Mouse (Mus musculus) forebrain, embryonic 12.5 days (tissue): ENCODE measurements around the gene Fbxl16. TPM values are rescaled to one million over a fixed set of nuclear protein-coding genes. Genes with fewer than 3 reads are reported as not detected.

Experiments used
- ATAC-seq: fragments of 200-750 bp; cut with Nextera tagmentation; 2 replicates; pipeline ENCODE4 v1.8.0; 2017; ENCODE audit warnings: moderate TSS enrichment; ENCODE audit not compliant: low FRiP score
- H3K27ac ChIP-seq: fragments of 300-500 bp; sonication (generic); 2 replicates; pipeline ENCODE4 v1.5.1; 2016; ENCODE audit warnings: mild to moderate bottlenecking
- H3K27me3 ChIP-seq: fragments of 300-500 bp; sonication (generic); 2 replicates; pipeline ENCODE4 v1.6.1; 2016; ENCODE audit warnings: mild to moderate bottlenecking
- H3K36me3 ChIP-seq: fragments of 300-500 bp; sonication (generic); replicated peaks from 2 replicates; pipeline ENCODE4 v1.6.1; 2016; ENCODE audit warnings: mild to moderate bottlenecking
- H3K4me1 ChIP-seq: fragments of 300-500 bp; sonication (generic); 2 replicates; pipeline ENCODE4 v1.6.1; 2016
- H3K4me2 ChIP-seq: fragments of 300-500 bp; sonication (generic); 2 replicates; pipeline ENCODE4 v1.6.1; 2016; ENCODE audit warnings: mild to moderate bottlenecking, moderate library complexity
- H3K4me3 ChIP-seq: fragments of 300-500 bp; sonication (generic); replicated peaks from 2 replicates; pipeline ENCODE4 v1.5.1; 2016; ENCODE audit warnings: mild to moderate bottlenecking
- H3K9ac ChIP-seq: fragments of 300-500 bp; sonication (generic); 2 replicates; pipeline ENCODE4 v1.6.1; 2016; ENCODE audit warnings: mild to moderate bottlenecking
- H3K9me3 ChIP-seq: fragments of 300-500 bp; sonication (generic); 2 replicates; pipeline ENCODE4 v1.6.1; 2016
- WGBS: fragments of 180-500 bp; shearing (Covaris S2); methylation state at CpG from one replicate; pipeline ENCODE4 v1.1.7; 2016; 5-methylcytosine and 5-hydroxymethylcytosine counted together
- polyA plus RNA-seq: library from polyadenylated mRNA; unstranded; fragments of >200 nt; fragmentation: Nextera tagmentation; extraction: Ambion mirVana; gene quantifications from 2 replicates; pipeline ENCODE4 v1.2.1, GENCODE M21; 2016

Fbxl16 gene
- 21.0 and 23.7 TPM in 2 replicates for polyA plus RNA-seq

DNA sequence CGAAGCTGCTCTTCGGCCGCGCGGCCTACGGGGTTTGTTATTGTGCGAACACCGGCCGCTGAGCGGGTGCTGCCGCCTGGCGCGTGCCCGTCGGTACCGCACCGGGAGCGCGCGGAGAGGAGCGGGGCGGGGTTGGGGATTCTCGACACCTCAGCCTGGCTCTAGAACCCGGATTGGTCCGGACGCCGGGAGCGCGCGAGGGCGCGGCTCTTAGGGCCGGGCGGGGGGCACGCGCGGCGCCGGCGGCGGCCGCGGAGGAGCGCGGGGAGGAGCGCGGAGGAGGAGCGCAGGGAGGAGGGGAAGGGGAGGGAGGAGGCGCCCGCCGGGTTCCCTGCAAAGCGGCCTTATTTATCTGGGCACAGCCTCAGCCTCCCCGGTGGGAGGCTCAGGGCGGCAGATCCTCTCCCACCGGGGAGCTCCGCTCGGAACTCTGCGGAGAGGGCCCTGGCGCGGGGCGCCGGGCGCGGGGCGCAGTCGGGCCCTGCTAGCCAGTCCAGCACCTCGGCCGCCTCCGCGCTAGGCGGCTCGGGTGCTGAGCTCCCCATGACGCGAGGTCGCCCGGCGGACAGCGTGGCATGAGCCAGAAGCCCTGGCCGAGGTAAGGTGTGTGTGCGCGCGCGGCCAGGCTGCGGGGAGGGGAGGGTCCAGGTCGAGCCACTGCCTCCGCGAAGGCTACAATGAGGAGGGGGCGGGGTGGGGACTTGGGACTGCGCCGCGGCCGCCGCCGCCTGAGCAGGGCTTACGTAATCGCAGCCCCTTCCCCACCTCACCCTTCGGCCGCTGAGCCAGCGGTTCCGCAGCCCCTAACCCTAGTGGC is at the start of gene Fbxl16:
Gene Fbxl16 (plus strand): TSS at position 297 of the 817 bp plus-strand sequence.
- peak within 1 kb of the TSS; percentile 97 for H3K9ac ChIP-seq
- no peaks in the 10 kb centered on the region for H3K36me3 ChIP-seq
- H3K27me3 ChIP-seq = peaks cover 20% of the 10 kb centered on the region
- under 1% methylated on average over 76 of the region's 100 CpGs for WGBS
- H3K9me3 ChIP-seq = no peaks in the 10 kb centered on the region
- ATAC-seq = peak; percentile 86
- H3K4me1 ChIP-seq = peaks cover 47% of the 10 kb centered on the region
- H3K27ac ChIP-seq = peak within 1 kb of the TSS; percentile 97
- H3K4me3 ChIP-seq = peak within 1 kb of the TSS; percentile 85
- peak within 1 kb of the TSS; percentile 80 for H3K4me2 ChIP-seq

DNA sequence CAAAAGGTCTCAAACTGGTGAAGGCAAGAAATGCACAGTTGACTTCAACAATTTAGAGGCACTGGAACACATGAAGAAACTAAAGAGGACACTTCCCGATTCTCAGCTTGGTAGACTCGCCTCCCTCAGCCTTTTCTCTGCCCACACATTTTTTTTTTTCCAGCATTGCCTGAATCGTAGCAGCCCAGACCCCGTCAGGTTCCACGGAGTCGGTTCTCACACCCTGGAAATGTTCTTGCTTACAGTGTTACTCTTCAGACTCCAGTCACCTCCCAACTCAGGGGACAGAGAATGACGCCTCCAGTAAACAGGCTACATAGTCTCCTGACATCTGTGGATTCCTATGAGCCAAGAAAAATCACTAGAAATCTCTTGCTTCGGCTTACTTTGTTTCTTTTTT is 48.7 kb upstream of the Fbxl16 start:
- Histone ChIP-seq H3K27ac (no peak overlapping the region), H3K4me2 (no peak overlapping the region), H3K9me3 (no peaks in the 10 kb centered on the region), H3K4me1 (peaks cover 3% of the 10 kb centered on the region; the same call in 1 of the 2 replicates), H3K36me3 (no peaks in the 10 kb centered on the region), H3K9ac (no peak overlapping the region), H3K4me3 (no peak overlapping the region), H3K27me3 (peaks cover 18% of the 10 kb centered on the region; the same call in 1 of the 2 replicates)
- 79% methylated on average over 8 of the region's 8 CpGs for WGBS
- ATAC-seq = no peak

DNA sequence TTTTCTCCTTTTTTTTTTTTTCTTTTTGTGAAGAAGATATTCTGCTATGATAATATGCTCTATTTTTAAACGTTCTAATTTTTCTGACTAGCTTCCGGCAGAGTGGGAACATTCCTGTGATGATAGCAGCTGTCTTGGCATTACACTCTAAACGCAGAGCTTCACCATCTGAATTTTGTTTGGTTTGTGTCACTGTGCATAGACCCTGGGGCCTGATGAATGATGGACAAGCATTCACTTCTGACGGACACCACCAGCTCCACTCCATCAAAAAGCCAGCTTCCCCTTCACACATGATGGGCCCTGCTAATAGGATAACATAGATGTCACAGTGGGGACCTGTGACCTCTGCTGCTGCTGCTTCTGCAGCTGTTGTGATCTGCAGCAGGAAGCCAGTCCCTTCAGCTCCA is 47.3 kb upstream of the Fbxl16 start:
- Histone ChIP-seq H3K4me2 (no peak overlapping the region), H3K9me3 (no peaks in the 10 kb centered on the region), H3K4me1 (peaks cover 7% of the 10 kb centered on the region), H3K27me3 (peaks cover 13% of the 10 kb centered on the region; the same call in 1 of the 2 replicates), H3K4me3 (no peak overlapping the region), H3K36me3 (no peaks in the 10 kb centered on the region), H3K9ac (no peak overlapping the region), H3K27ac (no peak overlapping the region)
- ATAC-seq = no peak
- 66% methylated on average over 4 of the region's 4 CpGs for WGBS

DNA sequence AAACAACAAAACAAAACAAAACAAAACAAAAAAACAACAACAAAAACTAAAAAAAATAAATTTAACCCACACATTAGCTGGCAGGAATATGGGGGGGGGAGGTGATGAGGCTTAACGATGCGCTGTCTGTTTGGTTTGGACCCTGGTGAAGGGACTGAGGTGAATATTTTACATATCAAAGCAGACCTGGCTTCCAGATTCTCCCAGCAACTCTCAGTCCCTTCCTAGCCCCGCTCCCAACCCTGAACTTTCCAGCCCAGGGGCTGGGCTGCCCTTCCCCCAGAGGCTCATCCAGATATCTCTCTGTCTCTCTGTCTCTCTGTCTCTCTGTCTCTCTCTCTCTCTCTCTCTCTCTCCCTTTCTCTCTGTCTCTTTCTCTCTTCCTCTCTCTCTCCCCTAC is 46.3 kb upstream of the Fbxl16 start:
- no peak for ATAC-seq
- Histone ChIP-seq H3K4me2 (no peak overlapping the region), H3K4me3 (no peak overlapping the region), H3K27ac (no peak overlapping the region), H3K27me3 (peaks cover 17% of the 10 kb centered on the region; the same call in 1 of the 2 replicates), H3K9ac (no peak overlapping the region), H3K9me3 (no peaks in the 10 kb centered on the region), H3K4me1 (peaks cover 8% of the 10 kb centered on the region), H3K36me3 (no peaks in the 10 kb centered on the region)
- 41% methylated on average over 3 of the region's 3 CpGs for WGBS

DNA sequence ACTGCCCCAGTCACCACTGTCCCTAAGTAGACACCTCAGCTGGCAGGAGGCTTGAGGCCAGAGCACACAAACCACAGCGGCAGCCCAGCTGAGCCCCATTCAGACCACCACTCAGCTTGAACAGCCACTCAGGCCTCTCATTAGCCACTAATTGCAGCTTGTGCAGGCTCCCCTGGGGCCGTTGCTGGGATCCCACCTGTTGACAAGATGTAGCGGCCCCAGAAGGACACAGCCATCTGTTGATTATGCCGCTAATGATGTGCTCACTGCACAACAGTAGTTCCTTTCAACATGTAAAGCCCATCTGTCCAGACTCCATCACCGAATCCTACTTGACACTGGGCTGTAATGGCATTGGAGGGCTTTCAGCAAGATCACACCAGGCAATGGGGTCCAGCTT is 43.0 kb upstream of the Fbxl16 start:
- WGBS = 27% methylated on average over 5 of the region's 5 CpGs
- Histone ChIP-seq H3K9me3 (no peaks in the 10 kb centered on the region), H3K27me3 (peaks cover 40% of the 10 kb centered on the region), H3K27ac (no peak overlapping the region), H3K4me1 (peaks cover 8% of the 10 kb centered on the region), H3K4me2 (no peak overlapping the region), H3K36me3 (no peaks in the 10 kb centered on the region), H3K9ac (no peak overlapping the region), H3K4me3 (no peak overlapping the region)
- ATAC-seq = peak; percentile 76

- Histone ChIP-seq H3K36me3 (no peaks in the 10 kb centered on the region), H3K4me3 (no peak overlapping the region), H3K4me1 (peaks cover 11% of the 10 kb centered on the region), H3K4me2 (no peak overlapping the region), H3K9me3 (no peaks in the 10 kb centered on the region), H3K27ac (no peak overlapping the region), H3K27me3 (peaks cover 38% of the 10 kb centered on the region), H3K9ac (no peak overlapping the region)
- 49% methylated on average over 9 of the region's 9 CpGs for WGBS
- no peak for ATAC-seq
Measured at GRCm38 (mm10) chr17:25769331-25769730, 39.6 kb upstream of the Fbxl16 start.

GRCm38 (mm10) chr17:25773549-25774120 is 35.2 kb upstream of the Fbxl16 start, which contains the start of gene Narfl:
TSS of gene Narfl (plus strand) at chr17:25773776.
- H3K9ac ChIP-seq = peak within 1 kb of the TSS; percentile 77
- H3K9me3 ChIP-seq = no peaks in the 10 kb centered on the region
- peaks cover 11% of the 10 kb centered on the region for H3K4me1 ChIP-seq
- WGBS = under 1% methylated on average over 37 of the region's 37 CpGs
- peak within 1 kb of the TSS; percentile 85 for H3K4me2 ChIP-seq
- ATAC-seq = peak; percentile 89
- peak within 1 kb of the TSS; percentile 74 for H3K4me3 ChIP-seq
- H3K27ac ChIP-seq = no peak within 1 kb of the TSS
- H3K27me3 ChIP-seq = peaks cover 21% of the 10 kb centered on the region
- H3K36me3 ChIP-seq = peaks cover 5% of the 10 kb centered on the region

- H3K4me2 ChIP-seq = no peak overlapping the region
- WGBS = 83% methylated on average over 10 of the region's 10 CpGs
Measured at GRCm38 (mm10) chr17:25775318-25776062, 33.4 kb upstream of the Fbxl16 start.

DNA sequence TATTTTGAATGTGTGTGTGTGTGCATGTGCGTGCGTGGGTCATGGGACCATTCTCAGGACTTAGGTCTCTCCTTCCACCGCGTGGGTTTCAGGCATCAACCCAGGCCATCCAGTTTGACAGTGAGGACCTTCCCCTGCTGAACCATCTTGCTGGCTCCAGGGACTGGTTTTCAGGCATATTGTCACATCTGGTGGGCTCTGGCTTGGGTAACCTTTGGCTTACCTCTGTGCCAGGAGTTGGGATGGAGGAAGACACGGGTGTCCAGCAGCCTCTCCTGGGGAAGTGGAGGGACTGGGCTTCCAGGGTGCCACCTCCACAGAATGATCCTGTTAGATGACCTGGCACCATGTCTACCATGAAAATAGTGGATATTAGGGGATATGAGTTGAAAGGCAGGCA is 30.9 kb upstream of the Fbxl16 start:
- H3K27ac ChIP-seq = no peak overlapping the region
- H3K4me3 ChIP-seq = no peak overlapping the region
- no peak overlapping the region for H3K9ac ChIP-seq
- H3K9me3 ChIP-seq = no peaks in the 10 kb centered on the region
- H3K27me3 ChIP-seq = no peaks in the 10 kb centered on the region
- ATAC-seq = no peak
- H3K36me3 ChIP-seq = peaks cover 28% of the 10 kb centered on the region
- WGBS = 93% methylated on average over 5 of the region's 5 CpGs
- H3K4me2 ChIP-seq = no peak overlapping the region
- peaks cover 13% of the 10 kb centered on the region for H3K4me1 ChIP-seq

More at GRCm38 (mm10) chr17:25775318-25776062, 33.4 kb upstream of the Fbxl16 start:
- Histone ChIP-seq H3K27ac (no peak overlapping the region), H3K4me3 (no peak overlapping the region), H3K27me3 (peaks cover 4% of the 10 kb centered on the region; the same call in 1 of the 2 replicates), H3K9ac (no peak overlapping the region), H3K9me3 (no peaks in the 10 kb centered on the region), H3K36me3 (peaks cover 5% of the 10 kb centered on the region), H3K4me1 (peaks cover 11% of the 10 kb centered on the region)
- no peak for ATAC-seq

DNA sequence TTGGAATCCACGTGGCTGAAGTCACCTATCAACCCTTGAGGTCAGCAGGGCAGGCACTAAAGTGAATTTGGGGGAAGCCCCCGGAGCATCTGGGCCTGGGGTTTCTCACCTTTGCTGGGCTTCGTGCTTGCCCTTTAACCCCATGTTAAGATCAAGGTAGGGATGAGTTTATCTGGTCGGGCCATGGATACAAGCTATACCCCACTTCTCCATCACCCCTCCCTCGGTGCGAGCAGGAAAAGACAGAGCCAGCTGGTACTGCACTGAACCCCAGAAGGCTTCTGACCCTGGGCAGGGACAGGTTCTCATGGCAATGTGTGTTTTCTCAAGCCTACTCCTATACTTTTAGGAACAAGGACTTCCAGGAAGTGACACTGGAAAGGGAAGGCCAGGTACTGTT is 27.5 kb upstream of the Fbxl16 start:
- H3K9me3 ChIP-seq = no peaks in the 10 kb centered on the region
- WGBS = 83% methylated on average over 6 of the region's 6 CpGs
- no peak overlapping the region for H3K4me3 ChIP-seq
- no peak overlapping the region for H3K27ac ChIP-seq
- peaks cover 24% of the 10 kb centered on the region for H3K4me1 ChIP-seq
- ATAC-seq = no peak
- no peaks in the 10 kb centered on the region for H3K27me3 ChIP-seq
- peaks cover 43% of the 10 kb centered on the region for H3K36me3 ChIP-seq
- no peak overlapping the region for H3K9ac ChIP-seq
- no peak overlapping the region for H3K4me2 ChIP-seq

GRCm38 (mm10) chr17:25783086-25783485 is 25.8 kb upstream of the Fbxl16 start:
- H3K36me3 ChIP-seq = peaks cover 51% of the 10 kb centered on the region
- H3K9ac ChIP-seq = peak overlapping the region; percentile 36; the same call in 1 of the 2 replicates
- H3K4me1 ChIP-seq = peaks cover 24% of the 10 kb centered on the region
- H3K4me3 ChIP-seq = no peak overlapping the region
- WGBS = 80% methylated on average over 7 of the region's 7 CpGs
- no peak overlapping the region for H3K4me2 ChIP-seq
- no peaks in the 10 kb centered on the region for H3K9me3 ChIP-seq
- no peak overlapping the region for H3K27ac ChIP-seq
- no peak for ATAC-seq
- H3K27me3 ChIP-seq = no peaks in the 10 kb centered on the region
